Mouse (Mus musculus): ENCODE data around the gene Ptprd.

DNA sequence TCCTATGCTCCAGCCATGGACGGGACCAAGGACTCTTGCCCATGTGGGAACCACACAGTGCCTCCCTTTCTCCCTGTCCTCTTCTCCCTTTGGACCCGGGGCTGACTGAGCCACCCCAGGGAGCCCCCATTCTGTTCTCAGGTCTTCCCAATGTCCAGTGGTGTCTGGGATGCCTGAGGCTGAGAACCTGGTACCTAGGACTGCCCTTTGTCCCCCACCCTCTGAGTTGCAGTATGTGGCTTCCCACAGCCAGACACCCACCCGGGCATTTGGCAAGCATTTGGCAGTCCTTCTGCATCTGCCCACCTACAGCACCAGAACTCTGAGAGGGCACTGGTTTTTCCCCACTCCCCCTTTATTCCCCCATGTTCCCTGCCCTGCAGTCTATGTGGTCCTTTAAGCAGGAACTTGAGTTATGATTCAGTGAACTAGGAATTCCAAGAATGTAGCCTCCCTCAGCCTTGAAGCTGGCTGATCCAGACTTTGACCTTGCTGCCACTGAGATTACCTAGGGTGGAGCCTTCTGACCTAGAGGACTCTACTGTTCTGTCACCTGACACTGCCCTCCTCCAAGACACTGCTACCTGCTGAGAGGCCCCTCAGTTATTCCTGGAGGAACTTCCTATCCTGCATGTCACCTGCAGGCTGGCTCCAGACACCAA is 901.5 kb downstream of the Ptprd start:
- TF ChIP-seq POLR2A (IDR thresholded peaks at IDR 0.05; ENCODE audit: low read depth, low read length) (no peak), CTCF (IDR thresholded peaks at IDR 0.05; ENCODE audit: extremely low read depth, insufficient read depth, insufficient read length, insufficient replicate concordance) (no peak)
